Mouse (Mus musculus) bone marrow macrophage, adult 2 months (primary cell): Measurements from ENCODE around the gene Uba52. TPM values are rescaled to one million over a fixed set of nuclear protein-coding genes. Genes with fewer than 3 reads are reported as not detected.

Source experiments
- H3K27ac ChIP-seq: 2 replicates; pipeline ENCODE4 v1.5.1; 2012; ENCODE audit warnings: low read depth, low read length; ENCODE audit not compliant: insufficient read depth
- H3K4me1 ChIP-seq: 2 replicates; pipeline ENCODE4 v1.6.1; 2012; ENCODE audit warnings: low read length; ENCODE audit not compliant: control insufficient read depth, insufficient read depth
- H3K4me3 ChIP-seq: 2 replicates; pipeline ENCODE4 v1.5.1; 2012; ENCODE audit warnings: mild to moderate bottlenecking, low read length, moderate library complexity; ENCODE audit not compliant: insufficient read depth
- CTCF ChIP-seq: IDR thresholded peaks from 2 replicates; pipeline ENCODE4 v1.5.1; 2012; ENCODE audit warnings: low read depth, mild to moderate bottlenecking, low read length, moderate library complexity
- POLR2A ChIP-seq: IDR thresholded peaks from 2 replicates; pipeline ENCODE4 v1.6.1; 2012; ENCODE audit warnings: mild to moderate bottlenecking, low read depth, low read length, borderline replicate concordance
- polyA plus RNA-seq: library from polyadenylated mRNA; stranded (reverse); fragments of >200 nt; gene quantifications from 2 replicates; pipeline ENCODE4 v1.2.4, GENCODE M21; 2012; ENCODE audit not compliant: missing spikeins, insufficient read depth, insufficient read length

Uba52 gene
- polyA plus RNA-seq, 1 experiment, result 873 TPM

DNA sequence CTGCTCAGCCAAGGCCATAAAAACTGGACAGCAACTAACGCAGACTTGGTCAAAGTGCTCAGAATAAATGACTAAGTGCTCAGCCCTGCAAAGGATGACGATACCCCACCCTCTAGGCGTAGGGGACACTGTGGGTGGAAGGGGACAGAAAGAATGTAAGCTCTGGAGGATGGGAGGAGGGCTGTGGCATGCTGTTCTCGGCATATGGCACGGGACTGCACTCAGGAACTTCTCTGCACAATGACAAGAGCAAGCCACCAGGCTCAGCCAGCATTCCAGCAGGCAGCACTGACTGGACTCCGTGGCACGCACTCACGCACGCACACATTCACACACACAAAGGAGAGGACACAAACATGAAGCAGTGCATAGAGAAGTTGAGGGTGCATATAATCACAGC, 50.0 kb downstream of the Uba52 start:
- Histone ChIP-seq H3K27ac (no peak overlapping the region), H3K4me3 (no peak overlapping the region), H3K4me1 (peaks cover 3% of the 10 kb centered on the region; the same call in 1 of the 2 replicates)
- TF ChIP-seq POLR2A (no peak), CTCF (no peak)

- Histone ChIP-seq H3K4me3 (no peak overlapping the region), H3K4me1 (peaks cover 3% of the 10 kb centered on the region; the same call in 1 of the 2 replicates), H3K27ac (no peak overlapping the region)
- TF ChIP-seq POLR2A (no peak), CTCF (no peak)
These were observed 50.4 kb downstream of the Uba52 start for GRCm38 (mm10) chr8:70460199-70460598.

DNA sequence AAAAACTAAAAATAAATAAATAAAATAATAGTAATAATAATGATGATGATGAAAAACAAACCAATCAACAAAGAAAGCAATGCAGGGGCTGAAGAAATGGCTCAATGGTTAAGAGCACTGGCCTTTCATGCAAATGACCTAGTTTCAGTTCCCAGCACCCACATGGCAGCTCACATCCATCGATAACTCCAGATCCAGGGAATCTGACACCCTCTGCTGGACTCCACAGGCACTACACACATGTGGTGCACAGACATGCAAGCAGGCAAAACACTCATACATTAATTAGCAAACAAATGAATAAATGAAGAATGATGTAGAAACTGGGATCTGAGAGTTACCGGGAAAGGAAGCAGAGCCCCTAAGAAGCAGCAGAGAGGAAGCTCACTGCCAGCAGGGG, 51.0 kb downstream of the Uba52 start:
- Histone ChIP-seq H3K4me3 (no peak overlapping the region), H3K27ac (no peak overlapping the region), H3K4me1 (peaks cover 3% of the 10 kb centered on the region; the same call in 1 of the 2 replicates)
- TF ChIP-seq CTCF (no peak), POLR2A (no peak)

GRCm38 (mm10) chr8:70458462-70458861, 52.1 kb downstream of the Uba52 start:
- no peak overlapping the region for H3K27ac ChIP-seq
- no peak overlapping the region for H3K4me3 ChIP-seq
- TF ChIP-seq POLR2A (no peak), CTCF (no peak)
- H3K4me1 ChIP-seq, result peaks cover 3% of the 10 kb centered on the region; the same call in 1 of the 2 replicates

Other genes starting within 250 kb of the Uba52 start
- gene Homer3, start 228.0 kb downstream of the Uba52 start, polyA plus RNA-seq, result 27.4 and 29.3 TPM in 2 replicates
- gene Ddx49, start 208.3 kb downstream of the Uba52 start, polyA plus RNA-seq, result 23.9 and 24.3 TPM in 2 replicates
- gene Cope, start 208.3 kb downstream of the Uba52 start, polyA plus RNA-seq, result 119 and 139 TPM in 2 replicates
- not detected in 2 replicates for gene Cers1, start 195.0 kb downstream of the Uba52 start, polyA plus RNA-seq
- not detected in 2 replicates for gene Gdf1, start 181.0 kb downstream of the Uba52 start, polyA plus RNA-seq
- 30.6 and 31.6 TPM in 2 replicates for gene Upf1, start 157.5 kb downstream of the Uba52 start, polyA plus RNA-seq
- 1.1 and 1.2 TPM in 2 replicates for gene Comp, start 137.2 kb downstream of the Uba52 start, polyA plus RNA-seq
- gene Crtc1, start 71.2 kb downstream of the Uba52 start, polyA plus RNA-seq, result 8.4 and 8.9 TPM in 2 replicates
- 10.8 and 10.9 TPM in 2 replicates for gene Klhl26, start 33.8 kb downstream of the Uba52 start, polyA plus RNA-seq
- gene Tmem59l, start 23.4 kb downstream of the Uba52 start, polyA plus RNA-seq, result not detected in 2 replicates
- 0.97 and 1.0 TPM in 2 replicates for gene Crlf1, start 17.6 kb downstream of the Uba52 start, polyA plus RNA-seq
- 80.7 and 86.0 TPM in 2 replicates for gene Rex1bd, start 4.0 kb downstream of the Uba52 start, polyA plus RNA-seq
- gene Fkbp8, start 16.9 kb upstream of the Uba52 start, polyA plus RNA-seq, result 163 and 178 TPM in 2 replicates
- 82.2 and 82.3 TPM in 2 replicates for gene Kxd1, start 17.2 kb upstream of the Uba52 start, polyA plus RNA-seq
- gene Ell, start 28.7 kb upstream of the Uba52 start, polyA plus RNA-seq, result 17.1 TPM in 2 replicates
- 36.0 and 41.4 TPM in 2 replicates for gene Isyna1, start 83.6 kb upstream of the Uba52 start, polyA plus RNA-seq
- 106 and 123 TPM in 2 replicates for gene Ssbp4, start 98.1 kb upstream of the Uba52 start, polyA plus RNA-seq
- 185 and 197 TPM in 2 replicates for gene Lrrc25, start 105.4 kb upstream of the Uba52 start, polyA plus RNA-seq
- 3.3 and 4.9 TPM in 2 replicates for gene Gdf15, start 121.7 kb upstream of the Uba52 start, polyA plus RNA-seq
- gene Pgpep1, start 149.6 kb upstream of the Uba52 start, polyA plus RNA-seq, result 33.0 and 35.2 TPM in 2 replicates
- 62.3 and 65.9 TPM in 2 replicates for gene Lsm4, start 162.4 kb upstream of the Uba52 start, polyA plus RNA-seq
- 102 and 111 TPM in 2 replicates for gene Jund, start 188.1 kb upstream of the Uba52 start, polyA plus RNA-seq
- gene Iqcn, start 192.7 kb upstream of the Uba52 start, polyA plus RNA-seq, result not detected in 2 replicates
- not detected in 2 replicates for gene Gm3336, start 207.7 kb upstream of the Uba52 start, polyA plus RNA-seq
- not detected in 2 replicates for gene Pde4c, start 212.9 kb upstream of the Uba52 start, polyA plus RNA-seq
- 7.9 and 9.4 TPM in 2 replicates for gene Rab3a, start 243.9 kb upstream of the Uba52 start, polyA plus RNA-seq